Mouse (Mus musculus): ENCODE data around the gene Ntmt1. TPM values are rescaled to one million over a fixed set of nuclear protein-coding genes. Genes with fewer than 3 reads are reported as not detected.
A peak's percentile ranks its signal among the peaks of the same experiment; 100 is the strongest.

The Ntmt1 gene
- polyA plus RNA-seq, 1 experiment: 1.8 TPM

DNA sequence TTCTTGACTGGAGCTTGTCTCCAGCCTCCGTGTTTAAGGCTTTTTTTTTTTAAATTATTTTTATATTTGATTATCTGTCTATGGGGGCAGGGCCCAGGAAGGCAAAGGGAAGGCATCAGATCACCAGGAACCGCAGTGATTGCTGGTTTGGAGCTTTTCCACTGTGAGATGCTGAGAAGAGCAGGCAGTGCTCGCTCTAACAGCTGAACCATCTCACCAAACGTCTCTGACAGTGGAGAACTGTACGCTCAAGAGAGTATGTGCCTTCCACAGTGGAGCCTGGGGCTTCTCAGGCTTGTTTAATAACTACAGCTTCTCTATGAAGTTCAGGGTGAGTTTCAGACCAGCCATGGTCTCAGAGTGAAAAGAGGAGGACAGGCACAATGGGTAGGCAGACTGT, 1.9 kb downstream of the Ntmt1 start:
- H3K4me1 ChIP-seq (ENCODE audit: control insufficient read depth): peaks cover 35% of the 10 kb centered on the region

DNA sequence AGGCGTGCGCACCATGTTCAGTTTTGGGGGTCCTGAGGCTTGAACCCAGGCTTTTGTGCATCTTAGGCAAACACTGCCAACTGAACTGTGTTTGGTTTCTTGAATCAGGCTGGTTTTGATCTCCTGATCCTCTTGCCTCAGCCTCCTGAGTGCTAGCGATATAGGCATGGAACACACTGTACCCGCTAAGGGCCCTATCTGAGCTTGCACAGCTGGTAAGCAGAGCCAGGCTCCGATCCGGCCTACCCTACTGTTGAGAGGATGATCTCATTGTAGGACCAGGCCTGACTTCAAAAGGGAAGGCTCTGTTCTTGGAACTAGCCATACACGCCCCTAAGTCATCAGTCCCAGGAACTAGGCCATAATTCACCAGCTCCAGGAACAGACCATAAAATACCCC, 2.9 kb downstream of the Ntmt1 start:
- Histone ChIP-seq H3K4me3 (replicated peaks) (no peak overlapping the region), H3K9me3 (ENCODE audit: control insufficient read depth, low read length) (no peaks in the 10 kb centered on the region), H3K36me3 (ENCODE audit: control insufficient read depth) (peaks cover 45% of the 10 kb centered on the region)

More for the DNA sequence above, 1.9 kb downstream of the Ntmt1 start:
- no peak overlapping the region for H3K4me3 ChIP-seq (replicated peaks)
- peaks cover 35% of the 10 kb centered on the region for H3K36me3 ChIP-seq (ENCODE audit: control insufficient read depth)
- TF ChIP-seq TAL1 (IDR thresholded peaks at IDR 0.05; ENCODE audit: low read length): no peak
- no peak for TF ChIP-seq GATA1 (IDR thresholded peaks at IDR 0.05; ENCODE audit: low read length)
- no peaks in the 10 kb centered on the region for H3K9me3 ChIP-seq (ENCODE audit: control insufficient read depth, low read length)
- H3K27me3 ChIP-seq (ENCODE audit: control insufficient read depth): peaks cover 23% of the 10 kb centered on the region

DNA sequence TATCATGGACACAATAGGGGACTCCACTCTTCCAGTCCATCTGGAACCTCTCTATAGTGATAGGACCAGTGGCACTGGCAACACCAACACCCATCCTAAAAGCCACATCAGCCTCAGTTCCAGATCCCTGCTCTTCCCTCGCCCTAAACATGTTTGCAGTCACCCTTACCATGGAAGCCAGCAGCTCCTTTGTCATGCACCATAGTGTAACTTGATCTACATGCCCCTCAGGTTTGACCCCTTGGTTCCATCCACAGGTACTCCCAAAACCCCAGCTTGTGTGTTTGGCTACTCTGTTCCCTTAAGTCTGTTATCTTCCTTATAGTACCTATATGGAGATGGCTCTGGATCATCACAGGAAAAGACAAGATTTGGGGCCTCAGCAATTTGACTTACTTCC, 8.8 kb downstream of the Ntmt1 start:
- Histone ChIP-seq H3K9me3 (ENCODE audit: control insufficient read depth, low read length) (peaks cover 8% of the 10 kb centered on the region), H3K4me1 (ENCODE audit: control insufficient read depth) (peaks cover 5% of the 10 kb centered on the region), H3K4me3 (replicated peaks) (no peak overlapping the region), H3K27me3 (ENCODE audit: control insufficient read depth) (no peaks in the 10 kb centered on the region), H3K36me3 (ENCODE audit: control insufficient read depth) (peaks cover 86% of the 10 kb centered on the region)
- no peak for TF ChIP-seq TAL1 (IDR thresholded peaks at IDR 0.05; ENCODE audit: low read length)
- TF ChIP-seq GATA1 (IDR thresholded peaks at IDR 0.05; ENCODE audit: low read length): no peak

More for the DNA sequence above, 2.9 kb downstream of the Ntmt1 start:
- H3K4me1 ChIP-seq (ENCODE audit: control insufficient read depth): peaks cover 35% of the 10 kb centered on the region
- H3K27me3 ChIP-seq (ENCODE audit: control insufficient read depth): peaks cover 12% of the 10 kb centered on the region
- TF ChIP-seq GATA1 (IDR thresholded peaks at IDR 0.05; ENCODE audit: low read length): no peak
- TF ChIP-seq TAL1 (IDR thresholded peaks at IDR 0.05; ENCODE audit: low read length): no peak

DNA sequence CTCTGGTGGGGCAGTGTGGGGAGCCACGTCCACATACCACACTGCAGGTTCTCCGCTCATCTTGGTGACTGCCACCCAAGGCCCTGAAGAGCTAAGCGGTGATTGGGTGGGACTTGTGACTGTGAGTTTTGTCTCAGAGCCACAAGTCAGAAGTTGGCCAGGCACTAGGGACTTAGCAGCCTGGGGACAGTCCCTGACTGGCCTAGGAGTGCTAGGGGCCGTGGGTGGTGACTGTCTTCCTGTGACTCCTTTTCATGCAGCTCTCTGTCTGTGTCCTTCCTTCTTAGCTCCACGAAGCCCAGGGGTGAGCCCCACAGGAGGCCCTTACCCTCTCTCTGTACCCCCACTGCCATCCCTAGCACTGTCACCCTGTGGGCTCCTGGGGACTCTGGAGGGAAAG, 12.2 kb downstream of the Ntmt1 start:
- peaks cover 27% of the 10 kb centered on the region for H3K4me1 ChIP-seq (ENCODE audit: control insufficient read depth)
- no peak for TF ChIP-seq GATA1 (IDR thresholded peaks at IDR 0.05; ENCODE audit: low read length)
- no peak for TF ChIP-seq TAL1 (IDR thresholded peaks at IDR 0.05; ENCODE audit: low read length)
- H3K36me3 ChIP-seq (ENCODE audit: control insufficient read depth): peaks cover 93% of the 10 kb centered on the region
- peaks cover 8% of the 10 kb centered on the region for H3K9me3 ChIP-seq (ENCODE audit: control insufficient read depth, low read length)
- H3K27me3 ChIP-seq (ENCODE audit: control insufficient read depth): no peaks in the 10 kb centered on the region
- no peak overlapping the region for H3K4me3 ChIP-seq (replicated peaks)

DNA sequence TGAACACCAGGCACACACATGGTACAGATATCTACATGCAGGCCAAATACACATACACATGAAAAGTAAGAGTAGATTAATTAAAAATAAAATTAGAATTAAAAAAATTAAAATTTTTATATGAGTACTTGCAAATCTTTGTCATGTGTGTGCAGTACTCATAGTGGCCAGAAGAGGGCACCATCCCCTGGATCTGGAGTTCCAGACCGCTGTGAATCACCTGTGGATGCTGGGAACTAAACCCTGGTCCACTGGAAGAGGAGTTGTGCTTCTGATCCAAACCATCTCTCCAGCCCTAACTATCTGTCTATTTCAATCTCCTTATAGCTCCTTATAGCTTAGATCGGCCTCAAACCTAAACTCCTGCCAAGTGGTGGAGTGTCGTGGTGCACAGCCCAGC, 13.4 kb downstream of the Ntmt1 start:
- TF ChIP-seq GATA1 (IDR thresholded peaks at IDR 0.05; ENCODE audit: low read length) (no peak), TAL1 (IDR thresholded peaks at IDR 0.05; ENCODE audit: low read length) (no peak)
- peaks cover 36% of the 10 kb centered on the region for H3K4me1 ChIP-seq (ENCODE audit: control insufficient read depth)
- H3K4me3 ChIP-seq (replicated peaks): no peak overlapping the region
- H3K36me3 ChIP-seq (ENCODE audit: control insufficient read depth): peaks cover 93% of the 10 kb centered on the region
- H3K27me3 ChIP-seq (ENCODE audit: control insufficient read depth): no peaks in the 10 kb centered on the region
- peaks cover 8% of the 10 kb centered on the region for H3K9me3 ChIP-seq (ENCODE audit: control insufficient read depth, low read length)

DNA sequence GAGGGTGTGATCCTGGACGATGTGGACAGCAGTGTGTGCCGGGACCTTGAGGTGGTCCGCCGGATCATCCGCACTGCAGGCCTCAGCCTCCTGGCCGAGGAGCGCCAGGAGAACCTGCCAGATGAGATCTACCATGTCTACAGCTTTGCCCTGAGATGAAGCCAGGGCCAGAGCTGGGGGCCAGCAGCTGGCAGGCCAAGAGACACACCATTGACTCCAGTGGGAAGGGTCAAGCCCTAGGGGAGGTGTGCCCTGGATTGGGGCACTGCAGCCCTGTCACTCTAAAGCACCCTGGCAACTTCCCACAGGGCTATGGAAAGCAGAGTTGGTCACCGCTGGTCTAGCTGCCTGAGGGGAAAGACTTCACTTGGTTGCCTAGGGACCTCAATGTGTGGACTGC, 14.8 kb downstream of the Ntmt1 start:
- Histone ChIP-seq H3K36me3 (ENCODE audit: control insufficient read depth) (peaks cover 95% of the 10 kb centered on the region), H3K4me1 (ENCODE audit: control insufficient read depth) (peaks cover 49% of the 10 kb centered on the region), H3K4me3 (replicated peaks) (no peak overlapping the region), H3K27me3 (ENCODE audit: control insufficient read depth) (no peaks in the 10 kb centered on the region), H3K9me3 (ENCODE audit: control insufficient read depth, low read length) (peaks cover 8% of the 10 kb centered on the region)
- TF ChIP-seq TAL1 (IDR thresholded peaks at IDR 0.05; ENCODE audit: low read length) (no peak), GATA1 (IDR thresholded peaks at IDR 0.05; ENCODE audit: low read length) (no peak)

DNA sequence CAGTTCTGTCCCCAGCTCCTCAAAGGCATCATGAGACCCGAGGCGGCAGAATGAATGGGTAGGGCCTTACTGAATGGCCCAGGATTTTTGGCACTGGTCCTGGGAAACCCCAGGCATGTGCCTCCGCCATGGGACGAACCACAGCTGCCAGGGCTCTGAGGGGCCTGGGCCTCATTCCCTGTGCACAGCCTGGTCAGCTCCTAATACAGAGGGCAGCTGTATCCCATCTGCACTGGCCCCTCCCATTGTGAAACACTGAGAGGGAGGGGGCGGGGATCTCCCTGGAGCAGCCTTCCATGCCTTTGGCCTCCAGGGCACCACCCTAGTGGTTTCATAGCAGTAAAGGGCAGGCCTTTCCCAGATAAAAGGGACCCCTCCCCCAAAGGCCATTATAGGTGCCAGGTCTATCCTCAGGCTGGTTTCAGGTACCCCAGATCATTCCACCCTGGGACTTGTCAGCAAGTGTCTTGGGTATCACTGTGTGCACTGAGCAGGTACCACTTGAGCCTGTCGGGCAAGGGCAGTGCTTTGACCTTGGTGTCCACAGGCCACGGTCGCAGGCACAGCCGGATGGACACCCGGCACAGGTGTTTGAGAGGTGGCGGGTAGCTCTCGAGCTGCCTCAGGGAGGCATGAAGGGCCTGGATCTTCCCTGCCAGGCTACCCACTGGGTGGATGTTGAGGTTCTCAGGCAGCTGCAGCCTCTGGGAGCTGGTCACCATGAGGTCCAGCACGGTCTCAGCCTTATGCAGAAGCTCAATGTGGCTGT, 15.9 kb downstream of the Ntmt1 start:
- H3K36me3 ChIP-seq (ENCODE audit: control insufficient read depth): peaks cover 86% of the 10 kb centered on the region
- H3K9me3 ChIP-seq (ENCODE audit: control insufficient read depth, low read length): peaks cover 8% of the 10 kb centered on the region
- peaks cover 53% of the 10 kb centered on the region for H3K4me1 ChIP-seq (ENCODE audit: control insufficient read depth)
- H3K27me3 ChIP-seq (ENCODE audit: control insufficient read depth): no peaks in the 10 kb centered on the region
- H3K4me3 ChIP-seq (replicated peaks): no peak overlapping the region
- TF ChIP-seq TAL1 (IDR thresholded peaks at IDR 0.05; ENCODE audit: low read length) (no peak), GATA1 (IDR thresholded peaks at IDR 0.05; ENCODE audit: low read length) (no peak)

DNA sequence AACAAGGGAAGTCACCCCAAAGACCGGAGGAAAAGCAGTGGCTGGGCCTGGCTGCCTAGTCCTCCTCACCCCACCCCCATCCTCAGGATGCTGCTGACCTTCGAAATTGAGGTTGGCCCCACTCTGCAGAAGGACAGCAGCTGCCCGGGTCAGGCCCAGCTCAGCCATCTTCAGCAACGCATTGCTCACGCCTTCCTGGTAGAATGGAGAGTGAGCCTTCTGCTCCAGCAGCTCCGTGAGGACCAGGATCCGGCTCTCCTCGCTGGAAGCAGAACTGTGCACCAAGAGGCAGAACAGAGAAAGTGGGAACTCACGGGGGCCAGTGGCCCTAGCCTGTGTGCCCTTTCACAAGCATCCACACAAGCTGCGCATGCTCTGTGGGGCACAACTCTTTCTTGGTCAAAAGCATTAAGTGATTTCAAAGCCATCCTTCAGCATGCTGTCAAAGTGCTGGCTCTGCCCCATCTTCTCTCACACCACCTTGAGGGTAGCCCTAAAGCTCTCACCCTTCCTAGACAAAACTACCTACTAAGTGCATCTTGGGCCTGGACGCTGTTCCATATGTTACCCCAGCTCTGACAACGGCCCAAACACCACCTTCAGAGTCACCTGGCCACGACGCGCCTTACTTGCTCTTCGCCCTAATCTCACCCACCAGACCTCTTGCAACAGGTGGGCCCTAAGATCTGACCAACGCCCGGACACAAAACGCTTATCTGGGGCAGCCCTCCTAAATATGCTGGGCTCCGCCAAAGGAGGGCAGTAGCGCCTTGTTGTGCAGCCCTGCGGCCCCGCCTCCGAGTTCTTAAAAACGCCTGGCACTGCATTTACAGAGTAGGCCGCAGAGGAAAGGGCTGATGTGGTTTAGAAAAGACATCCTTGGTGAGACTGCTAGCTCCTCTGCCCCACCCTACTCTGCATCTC, 19.5 kb downstream of the Ntmt1 start:
- Histone ChIP-seq H3K36me3 (ENCODE audit: control insufficient read depth) (peaks cover 51% of the 10 kb centered on the region), H3K27me3 (ENCODE audit: control insufficient read depth) (no peaks in the 10 kb centered on the region; the same call in 1 of the 2 replicates), H3K4me3 (replicated peaks) (peak overlapping the region; percentile 74), H3K4me1 (ENCODE audit: control insufficient read depth) (peaks cover 63% of the 10 kb centered on the region), H3K9me3 (ENCODE audit: control insufficient read depth, low read length) (no peaks in the 10 kb centered on the region)
- peak; percentile 95 for TF ChIP-seq GATA1 (IDR thresholded peaks at IDR 0.05; ENCODE audit: low read length)
- peak; percentile 92 for TF ChIP-seq TAL1 (IDR thresholded peaks at IDR 0.05; ENCODE audit: low read length)
